Mouse (Mus musculus) hindbrain, embryonic 11.5 days (tissue): ENCODE results near the gene Sap18b. TPM values are rescaled to one million over a fixed set of nuclear protein-coding genes. Genes with fewer than 3 reads are reported as not detected.

Source experiments
- ATAC-seq: fragments of 200-750 bp; cut with Nextera tagmentation; 2 replicates; pipeline ENCODE4 v1.8.0; 2017; ENCODE audit warnings: mild to moderate bottlenecking, moderate TSS enrichment, moderate library complexity; ENCODE audit not compliant: low FRiP score
- DNase-seq: peaks from one replicate; pipeline ENCODE4 v3.0.0-alpha.2; 2015; ENCODE audit warnings: low spot score
- H3K27ac ChIP-seq: fragments of 300-500 bp; sonication (generic); 2 replicates; pipeline ENCODE4 v1.5.1; 2014; ENCODE audit warnings: mild to moderate bottlenecking, low read depth, low read length
- H3K27me3 ChIP-seq: fragments of 300-500 bp; sonication (generic); 2 replicates; pipeline ENCODE4 v1.6.1; 2014; ENCODE audit warnings: mild to moderate bottlenecking, low read length, moderate library complexity, mixed read lengths; ENCODE audit not compliant: control insufficient read depth, insufficient read depth
- H3K36me3 ChIP-seq: fragments of 300-500 bp; sonication (generic); 2 replicates; pipeline ENCODE4 v1.6.1; 2014; ENCODE audit warnings: mild to moderate bottlenecking, low read length, moderate library complexity, mixed read lengths; ENCODE audit not compliant: control insufficient read depth, insufficient read depth
- H3K4me1 ChIP-seq: fragments of 300-500 bp; sonication (generic); replicated peaks from 2 replicates; pipeline ENCODE4 v1.6.1; 2014; ENCODE audit warnings: low read length, mixed read lengths; ENCODE audit not compliant: control insufficient read depth, insufficient read depth
- H3K4me2 ChIP-seq: fragments of 300-500 bp; sonication (generic); replicated peaks from 2 replicates; pipeline ENCODE4 v1.6.1; 2014; ENCODE audit warnings: mild to moderate bottlenecking, low read depth, low read length
- H3K4me3 ChIP-seq: fragments of 300-500 bp; sonication (generic); 2 replicates; pipeline ENCODE4 v1.5.1; 2014; ENCODE audit warnings: low read depth, low read length
- H3K9ac ChIP-seq: fragments of 300-500 bp; sonication (generic); 2 replicates; pipeline ENCODE4 v1.6.1; 2014; ENCODE audit warnings: low read depth, low read length
- H3K9me3 ChIP-seq: fragments of 300-500 bp; sonication (generic); 2 replicates; pipeline ENCODE4 v1.6.1; 2016; ENCODE audit warnings: low read length; ENCODE audit not compliant: control insufficient read depth
- WGBS: fragments of 180-500 bp; shearing (Covaris S2); extraction: QIAGEN DNeasy Blood & Tissue Kit; methylation state at CpG from one replicate; pipeline ENCODE4 v1.1.7; 2014; 5-methylcytosine and 5-hydroxymethylcytosine counted together
- polyA plus RNA-seq: library from polyadenylated mRNA; unstranded; fragments of >200 nt; fragmentation: Nextera tagmentation; extraction: Ambion mirVana; gene quantifications from 2 replicates; pipeline ENCODE4 v1.2.1, GENCODE M21; 2014

Gene Sap18b
- polyA plus RNA-seq, 1 experiment from 2014 or later: 392 TPM

- H3K4me2 ChIP-seq: no peak overlapping the region
- ATAC-seq (no peak), DNase-seq (no peak)
- WGBS: 83% methylated on average over 1 of the region's 1 CpGs
- H3K4me3 ChIP-seq: no peak overlapping the region
- H3K36me3 ChIP-seq: no peaks in the 10 kb centered on the region
- peaks cover 5% of the 10 kb centered on the region; the same call in 1 of the 2 replicates for H3K4me1 ChIP-seq
- no peaks in the 10 kb centered on the region for H3K27me3 ChIP-seq
- H3K9ac ChIP-seq: no peak overlapping the region
- H3K27ac ChIP-seq: no peak overlapping the region
- no peaks in the 10 kb centered on the region for H3K9me3 ChIP-seq
Observed at GRCm38 (mm10) chr8:95801476-95802064, 23.6 kb upstream of the Sap18b start.

GRCm38 (mm10) chr8:95802231-95802630, 22.9 kb upstream of the Sap18b start:
- Histone ChIP-seq H3K27me3 (no peaks in the 10 kb centered on the region), H3K4me2 (no peak overlapping the region), H3K9me3 (no peaks in the 10 kb centered on the region), H3K4me3 (no peak overlapping the region), H3K27ac (no peak overlapping the region), H3K4me1 (peaks cover 5% of the 10 kb centered on the region; the same call in 1 of the 2 replicates), H3K36me3 (no peaks in the 10 kb centered on the region), H3K9ac (no peak overlapping the region)
- ATAC-seq (no peak), DNase-seq (no peak)
- WGBS: 91% methylated on average over 8 of the region's 8 CpGs

GRCm38 (mm10) chr8:95805482-95805881, 19.7 kb upstream of the Sap18b start:
- no peaks in the 10 kb centered on the region for H3K27me3 ChIP-seq
- peak overlapping the region; percentile 79 for H3K4me2 ChIP-seq
- DNase-seq (no peak), ATAC-seq (no peak)
- H3K36me3 ChIP-seq: no peaks in the 10 kb centered on the region
- H3K4me3 ChIP-seq: peak overlapping the region; percentile 97
- H3K9me3 ChIP-seq: no peaks in the 10 kb centered on the region
- no peak overlapping the region for H3K27ac ChIP-seq
- peaks cover 5% of the 10 kb centered on the region; the same call in 1 of the 2 replicates for H3K4me1 ChIP-seq
- H3K9ac ChIP-seq: peak overlapping the region; percentile 96; the same call in 1 of the 2 replicates
- WGBS: 69% methylated on average over 2 of the region's 2 CpGs

GRCm38 (mm10) chr8:95806461-95807191, 18.5 kb upstream of the Sap18b start:
- DNase-seq: peak; percentile 43
- Histone ChIP-seq H3K9me3 (no peaks in the 10 kb centered on the region), H3K9ac (peak overlapping the region; percentile 96), H3K4me3 (peak overlapping the region; percentile 97), H3K27me3 (no peaks in the 10 kb centered on the region), H3K27ac (peak overlapping the region; percentile 78), H3K36me3 (no peaks in the 10 kb centered on the region), H3K4me1 (peaks cover 5% of the 10 kb centered on the region; the same call in 1 of the 2 replicates), H3K4me2 (peak overlapping the region; percentile 79)
- WGBS: 0% methylated on average over 64 of the region's 69 CpGs
- ATAC-seq: no peak; the same call in none of the 2 replicates

GRCm38 (mm10) chr8:95807331-95807843, 17.8 kb upstream of the Sap18b start, which contains the start of gene Cnot1:
Gene Cnot1, minus strand, starts transcription at chr8:95807464.
- DNase-seq (peak; percentile 94), ATAC-seq (peak; percentile 98)
- Histone ChIP-seq H3K36me3 (no peaks in the 10 kb centered on the region), H3K4me3 (peak within 1 kb of the TSS; percentile 97), H3K27me3 (no peaks in the 10 kb centered on the region), H3K9ac (peak within 1 kb of the TSS; percentile 96), H3K4me1 (peaks cover 5% of the 10 kb centered on the region; the same call in 1 of the 2 replicates), H3K9me3 (no peaks in the 10 kb centered on the region), H3K27ac (peak within 1 kb of the TSS; percentile 84), H3K4me2 (peak within 1 kb of the TSS; percentile 79)
- under 1% methylated on average over 43 of the region's 44 CpGs for WGBS

- Histone ChIP-seq H3K4me2 (peak overlapping the region; percentile 55), H3K4me1 (peaks cover 5% of the 10 kb centered on the region; the same call in 1 of the 2 replicates), H3K9ac (peak overlapping the region; percentile 35), H3K27ac (peak overlapping the region; percentile 84), H3K36me3 (no peaks in the 10 kb centered on the region), H3K9me3 (no peaks in the 10 kb centered on the region), H3K27me3 (no peaks in the 10 kb centered on the region), H3K4me3 (peak overlapping the region; percentile 97)
- DNase-seq: peak; percentile 92
- under 1% methylated on average over 20 of the region's 20 CpGs for WGBS
- ATAC-seq: peak; percentile 93
Observed at GRCm38 (mm10) chr8:95807861-95808260, 17.3 kb upstream of the Sap18b start.

GRCm38 (mm10) chr8:95808631-95809030, 16.5 kb upstream of the Sap18b start:
- Histone ChIP-seq H3K36me3 (no peaks in the 10 kb centered on the region), H3K27me3 (no peaks in the 10 kb centered on the region), H3K4me1 (peaks cover 5% of the 10 kb centered on the region; the same call in 1 of the 2 replicates), H3K9ac (no peak overlapping the region), H3K4me3 (no peak overlapping the region), H3K27ac (no peak overlapping the region), H3K9me3 (no peaks in the 10 kb centered on the region), H3K4me2 (no peak overlapping the region)
- ATAC-seq (no peak), DNase-seq (no peak)
- WGBS: 87% methylated on average over 4 of the region's 4 CpGs

- H3K27ac ChIP-seq: no peak overlapping the region
- H3K9me3 ChIP-seq: no peaks in the 10 kb centered on the region
- no peaks in the 10 kb centered on the region for H3K27me3 ChIP-seq
- DNase-seq (no peak), ATAC-seq (no peak)
- H3K9ac ChIP-seq: no peak overlapping the region
- no peaks in the 10 kb centered on the region for H3K36me3 ChIP-seq
- no peak overlapping the region for H3K4me2 ChIP-seq
- 86% methylated on average over 5 of the region's 5 CpGs for WGBS
- no peak overlapping the region for H3K4me3 ChIP-seq
- H3K4me1 ChIP-seq: peaks cover 5% of the 10 kb centered on the region; the same call in 1 of the 2 replicates
Observed at GRCm38 (mm10) chr8:95809116-95809515, 16.0 kb upstream of the Sap18b start.
